Mouse (Mus musculus): ENCODE data around the gene Pla2g2c.

DNA sequence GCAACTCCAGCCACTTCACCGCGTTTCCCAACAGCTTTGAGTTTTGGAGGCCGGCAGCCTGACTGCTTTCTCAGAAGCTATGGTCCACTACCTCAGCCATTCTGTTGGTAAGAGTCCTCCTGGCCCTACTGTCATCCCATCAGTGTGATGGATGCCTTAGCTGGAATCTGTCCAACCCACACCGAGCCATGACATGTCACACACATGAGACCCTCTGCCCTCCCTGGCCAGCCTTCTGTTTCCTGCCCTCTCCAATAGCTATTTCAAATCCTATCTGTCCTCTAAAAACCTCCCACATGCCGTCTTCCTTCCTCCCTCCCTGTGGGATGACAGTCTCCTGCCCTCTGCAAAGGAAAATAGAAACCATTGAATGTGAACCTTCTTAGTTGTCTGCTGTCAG is 1.2 kb downstream of the Pla2g2c start:
- TF ChIP-seq CTCF (IDR thresholded peaks at IDR 0.05; ENCODE audit: extremely low read depth, insufficient read depth, insufficient read length, insufficient replicate concordance) (no peak), POLR2A (IDR thresholded peaks at IDR 0.05; ENCODE audit: low read depth, low read length) (no peak)

Measured in spleen, adult 2 months (tissue).